Mouse (Mus musculus) forebrain, embryonic 11.5 days (tissue): ENCODE measurements around the gene Actg1. TPM values are rescaled to one million over a fixed set of nuclear protein-coding genes. Genes with fewer than 3 reads are reported as not detected.
A peak's percentile ranks its signal among the peaks of the same experiment; 100 is the strongest.

Experiments used
- ATAC-seq: fragments of 200-750 bp; cut with Nextera tagmentation; replicated peaks from 2 replicates; pipeline ENCODE4 v1.8.0; 2017; ENCODE audit warnings: moderate TSS enrichment; ENCODE audit not compliant: low FRiP score
- DNase-seq: peaks from one replicate; pipeline ENCODE4 v3.0.0-alpha.2; 2017; ENCODE audit warnings: low spot score
- H3K27ac ChIP-seq: fragments of 300-500 bp; sonication (generic); 2 replicates; pipeline ENCODE4 v1.5.1; 2014; ENCODE audit warnings: low read depth, low read length
- H3K27me3 ChIP-seq: fragments of 300-500 bp; sonication (generic); 2 replicates; pipeline ENCODE4 v1.6.1; 2014; ENCODE audit warnings: mild to moderate bottlenecking, low read length, mixed read lengths; ENCODE audit not compliant: control insufficient read depth, insufficient read depth
- H3K36me3 ChIP-seq: fragments of 300-500 bp; sonication (generic); 2 replicates; pipeline ENCODE4 v1.6.1; 2014; ENCODE audit warnings: mild to moderate bottlenecking, low read length, moderate library complexity, mixed read lengths; ENCODE audit not compliant: control insufficient read depth, insufficient read depth
- H3K4me1 ChIP-seq: fragments of 300-500 bp; sonication (generic); replicated peaks from 2 replicates; pipeline ENCODE4 v1.6.1; 2014; ENCODE audit warnings: low read length, mixed read lengths; ENCODE audit not compliant: control insufficient read depth, insufficient read depth
- H3K4me2 ChIP-seq: fragments of 300-500 bp; sonication (generic); 2 replicates; pipeline ENCODE4 v1.6.1; 2014; ENCODE audit warnings: low read depth, mild to moderate bottlenecking, low read length, moderate library complexity, mixed read lengths; ENCODE audit not compliant: severe bottlenecking
- H3K4me3 ChIP-seq: fragments of 300-500 bp; sonication (generic); 2 replicates; pipeline ENCODE4 v1.5.1; 2014; ENCODE audit warnings: low read depth, low read length
- H3K9ac ChIP-seq: fragments of 300-500 bp; sonication (generic); 2 replicates; pipeline ENCODE4 v1.6.1; 2014; ENCODE audit warnings: low read length
- H3K9me3 ChIP-seq: fragments of 300-500 bp; sonication (generic); 2 replicates; pipeline ENCODE4 v1.6.1; 2016; ENCODE audit warnings: low read length, mixed read lengths; ENCODE audit not compliant: control insufficient read depth
- WGBS: fragments of 180-500 bp; shearing (Covaris S2); extraction: QIAGEN DNeasy Blood & Tissue Kit; methylation state at CpG from one replicate; pipeline ENCODE4 v1.1.7; 2014; 5-methylcytosine and 5-hydroxymethylcytosine counted together
- microRNA-seq: library from miRNA; unstranded; fragments of <30 nt; microRNA quantifications from one replicate; pipeline ENCODE4, GENCODE M21; 2016; ENCODE audit not compliant: insufficient number of aligned reads
- polyA plus RNA-seq: library from polyadenylated mRNA; unstranded; fragments of >200 nt; fragmentation: Nextera tagmentation; extraction: Ambion mirVana; gene quantifications from 2 replicates; pipeline ENCODE4 v1.2.1, GENCODE M21; 2014

Gene Actg1
- polyA plus RNA-seq, 1 experiment from 2014 or later: 2,808 TPM

DNA sequence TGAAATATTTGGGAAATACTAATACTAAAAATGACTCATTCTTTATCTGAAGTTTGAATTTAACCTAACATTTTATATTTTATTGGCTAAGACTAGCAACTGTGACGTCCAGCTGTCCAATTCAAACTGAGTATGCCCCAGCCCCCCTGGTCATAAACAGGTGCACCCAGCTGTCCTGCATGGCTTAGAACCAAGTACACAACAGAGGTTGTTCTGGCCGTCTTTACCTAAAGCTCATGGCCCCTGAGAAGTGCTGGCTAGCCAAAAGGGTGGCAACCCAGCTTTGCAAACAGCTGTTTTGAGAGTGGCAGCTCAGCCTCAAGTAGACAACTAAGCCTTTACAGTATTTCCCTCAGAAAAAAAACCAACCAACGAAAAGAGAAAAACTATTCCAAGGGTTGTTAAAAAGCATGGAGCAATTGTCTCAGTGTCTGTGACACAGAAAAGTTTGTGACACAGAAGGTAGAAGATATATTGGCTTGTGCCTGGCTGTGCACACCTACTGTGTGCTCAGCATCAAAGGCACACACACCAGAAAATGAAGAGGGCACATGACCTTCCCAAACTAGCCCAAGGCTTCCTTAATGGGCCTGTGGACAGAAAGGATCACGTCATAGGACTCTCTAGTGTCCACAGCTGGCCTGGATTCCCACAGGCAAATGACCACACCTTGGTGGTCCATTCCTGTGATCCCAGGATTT, 49.8 kb downstream of the Actg1 start:
- Histone ChIP-seq H3K9me3 (no peaks in the 10 kb centered on the region), H3K27me3 (no peaks in the 10 kb centered on the region), H3K27ac (no peak overlapping the region), H3K4me1 (peaks cover 27% of the 10 kb centered on the region), H3K4me3 (no peak overlapping the region), H3K4me2 (no peak overlapping the region), H3K9ac (no peak overlapping the region), H3K36me3 (no peaks in the 10 kb centered on the region)
- WGBS: 86% methylated on average over 4 of the region's 4 CpGs
- ATAC-seq: no peak
- no peak for DNase-seq

DNA sequence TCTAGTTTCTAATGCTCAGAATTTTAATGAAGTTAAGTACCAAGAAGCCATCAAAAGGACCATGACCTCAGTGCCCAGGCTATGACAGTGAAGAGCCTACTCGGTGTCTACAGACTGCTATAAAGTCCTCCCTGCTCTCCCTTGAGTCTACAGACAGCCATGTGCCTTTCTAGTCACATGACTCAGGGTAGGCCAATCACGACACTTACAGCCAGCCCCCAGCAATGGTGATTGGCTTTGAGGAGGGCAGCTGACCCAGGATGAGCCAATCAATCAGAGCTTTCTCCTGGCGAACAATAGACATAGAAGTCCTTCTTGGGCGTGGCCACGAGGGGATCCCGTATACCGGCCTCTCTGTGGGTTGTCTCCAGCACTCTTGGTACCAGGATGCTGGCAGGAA, 50.6 kb downstream of the Actg1 start:
- WGBS: 72% methylated on average over 7 of the region's 7 CpGs
- DNase-seq (no peak), ATAC-seq (no peak)
- H3K27ac ChIP-seq: no peak overlapping the region
- H3K27me3 ChIP-seq: no peaks in the 10 kb centered on the region
- peaks cover 33% of the 10 kb centered on the region for H3K4me1 ChIP-seq
- no peaks in the 10 kb centered on the region; the same call in 1 of the 2 replicates for H3K36me3 ChIP-seq
- no peak overlapping the region for H3K9ac ChIP-seq
- H3K9me3 ChIP-seq: no peaks in the 10 kb centered on the region
- no peak overlapping the region for H3K4me2 ChIP-seq
- no peak overlapping the region for H3K4me3 ChIP-seq

DNA sequence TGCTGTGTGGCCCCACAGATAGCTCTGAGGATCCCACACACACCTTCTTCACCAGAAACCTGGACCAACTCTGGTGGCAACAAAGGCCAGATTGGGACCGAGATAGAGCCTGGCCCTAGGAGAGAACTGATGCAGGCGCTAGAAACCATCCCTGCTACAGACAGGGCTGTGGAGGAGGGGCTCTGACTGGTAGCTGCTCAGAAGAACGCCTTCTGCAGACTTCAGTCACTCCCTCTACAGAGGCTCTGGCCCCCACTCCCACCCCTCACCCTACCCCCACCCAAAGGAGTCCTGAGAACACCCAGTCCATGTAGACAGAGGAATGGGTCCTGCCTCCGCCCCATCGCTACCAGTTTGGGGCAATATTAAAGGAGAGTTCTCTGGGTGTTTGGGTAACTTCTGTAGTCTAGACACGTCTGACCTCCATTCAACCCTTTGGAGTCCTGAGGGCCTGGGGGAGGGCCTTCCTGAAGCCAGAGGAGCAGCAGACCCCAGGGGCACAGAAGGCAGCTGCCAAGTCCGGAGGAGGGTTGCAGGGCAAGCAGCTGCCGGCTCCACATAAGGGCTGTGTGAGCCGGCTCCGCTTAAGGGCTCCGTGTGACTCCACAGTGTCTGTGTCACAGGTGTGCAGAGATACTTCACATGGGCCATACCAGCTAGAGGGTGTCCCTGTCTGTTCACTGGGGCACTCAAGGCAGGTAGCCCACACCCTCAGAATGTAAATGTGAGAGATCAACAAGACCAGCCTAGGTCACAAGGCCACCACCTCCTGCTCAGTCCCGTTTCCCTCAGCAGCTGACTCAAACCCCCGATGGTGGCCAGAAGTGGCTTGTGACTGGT, 51.8 kb downstream of the Actg1 start:
- Histone ChIP-seq H3K4me1 (peaks cover 33% of the 10 kb centered on the region), H3K4me3 (no peak overlapping the region), H3K9ac (peak overlapping the region; percentile 32), H3K27me3 (no peaks in the 10 kb centered on the region), H3K4me2 (0 out of 2 replicates have a peak overlapping the region, but pooled peaks have one; percentile 5), H3K36me3 (no peaks in the 10 kb centered on the region; the same call in 1 of the 2 replicates), H3K27ac (peak overlapping the region; percentile 31; the same call in 1 of the 2 replicates), H3K9me3 (no peaks in the 10 kb centered on the region)
- no peak for ATAC-seq
- DNase-seq: no peak
- 63% methylated on average over 13 of the region's 13 CpGs for WGBS

Small RNAs within 50 kb of the gene (microRNA-seq; reads per million reads assigned to microRNA genes)
- gene Gm23419 (not detected), gene Mir6935 (2.5 reads per million)

Other genes starting within 250 kb of the Actg1 start
- 22.0 and 24.8 TPM in 2 replicates for gene Tepsin, start 249.8 kb downstream of the Actg1 start, polyA plus RNA-seq
- gene Ndufaf8, start 249.6 kb downstream of the Actg1 start, polyA plus RNA-seq: 65.2 and 69.9 TPM in 2 replicates
- 58.3 and 68.2 TPM in 2 replicates for gene Slc38a10, start 197.2 kb downstream of the Actg1 start, polyA plus RNA-seq
- 25.2 and 30.3 TPM in 2 replicates for gene Bahcc1, start 115.6 kb downstream of the Actg1 start, polyA plus RNA-seq
- 1.0 TPM in 1 of 2 replicates, not detected in the other for gene Fscn2, start 13.0 kb upstream of the Actg1 start, polyA plus RNA-seq
- 33.8 and 39.8 TPM in 2 replicates for gene Faap100, start 30.2 kb upstream of the Actg1 start, polyA plus RNA-seq
- gene Nploc4, start 89.2 kb upstream of the Actg1 start, polyA plus RNA-seq: 52.4 and 56.4 TPM in 2 replicates
- 0.19 TPM in 1 of 2 replicates, not detected in the other for gene Tspan10, start 94.1 kb upstream of the Actg1 start, polyA plus RNA-seq
- 0.21 and 0.59 TPM in 2 replicates for gene Pde6g, start 105.0 kb upstream of the Actg1 start, polyA plus RNA-seq
- 11.3 and 11.6 TPM in 2 replicates for gene Oxld1, start 109.5 kb upstream of the Actg1 start, polyA plus RNA-seq
- 30.3 and 33.8 TPM in 2 replicates for gene Ccdc137, start 109.6 kb upstream of the Actg1 start, polyA plus RNA-seq
- gene Arl16, start 119.1 kb upstream of the Actg1 start, polyA plus RNA-seq: 50.1 and 54.2 TPM in 2 replicates
- 152 and 160 TPM in 2 replicates for gene Mrpl12, start 136.1 kb upstream of the Actg1 start, polyA plus RNA-seq
- gene Slc25a10, start 143.3 kb upstream of the Actg1 start, polyA plus RNA-seq: 50.9 and 57.5 TPM in 2 replicates
- 0.35 TPM in 1 of 2 replicates, not detected in the other for gene Gcgr, start 182.2 kb upstream of the Actg1 start, polyA plus RNA-seq
- gene Mcrip1, start 201.2 kb upstream of the Actg1 start, polyA plus RNA-seq: 213 and 247 TPM in 2 replicates
- gene Ppp1r27, start 202.6 kb upstream of the Actg1 start, polyA plus RNA-seq: not detected in 2 replicates
- 439 and 476 TPM in 2 replicates for gene P4hb, start 224.7 kb upstream of the Actg1 start, polyA plus RNA-seq
- 621 and 667 TPM in 2 replicates for gene Arhgdia, start 233.1 kb upstream of the Actg1 start, polyA plus RNA-seq
- 808 and 816 TPM in 2 replicates for gene Alyref, start 249.8 kb upstream of the Actg1 start, polyA plus RNA-seq
- gene Anapc11, start 249.9 kb upstream of the Actg1 start, polyA plus RNA-seq: 200 and 217 TPM in 2 replicates